Mouse (Mus musculus): Measurements from ENCODE around the gene Card11.

Gene Card11

GRCm38 (mm10) chr5:140992093-140993070 is 8.0 kb downstream of the Card11 start:
- DNase-seq (ENCODE audit: low spot score): no peak

- no peak for DNase-seq (ENCODE audit: low spot score)
These were observed 14.9 kb downstream of the Card11 start for GRCm38 (mm10) chr5:140985311-140986050.

- DNase-seq (ENCODE audit: low spot score): no peak
These were observed 19.0 kb downstream of the Card11 start for GRCm38 (mm10) chr5:140981370-140981805.

- DNase-seq (ENCODE audit: low spot score): no peak
These were observed 19.6 kb downstream of the Card11 start for GRCm38 (mm10) chr5:140980783-140981182.

GRCm38 (mm10) chr5:140980051-140980450 is 20.3 kb downstream of the Card11 start:
- DNase-seq (ENCODE audit: low spot score): no peak

GRCm38 (mm10) chr5:140962945-140963344 is 37.4 kb downstream of the Card11 start:
- DNase-seq (ENCODE audit: low spot score): peak; percentile 10

- no peak for DNase-seq (ENCODE audit: low spot score)
These were observed 39.6 kb downstream of the Card11 start for GRCm38 (mm10) chr5:140960732-140961131.

- DNase-seq (ENCODE audit: low spot score): no peak
These were observed 41.2 kb downstream of the Card11 start for GRCm38 (mm10) chr5:140959160-140959559.

- no peak for DNase-seq (ENCODE audit: low spot score)
These were observed 43.3 kb downstream of the Card11 start for GRCm38 (mm10) chr5:140957106-140957505.

- no peak for DNase-seq (ENCODE audit: low spot score)
These were observed 44.7 kb downstream of the Card11 start for GRCm38 (mm10) chr5:140955666-140956065.

GRCm38 (mm10) chr5:140951801-140952200 is 48.6 kb downstream of the Card11 start:
- no peak for DNase-seq (ENCODE audit: low spot score)

GRCm38 (mm10) chr5:140948009-140948408 is 52.4 kb downstream of the Card11 start:
- DNase-seq (ENCODE audit: low spot score): no peak

- DNase-seq (ENCODE audit: low spot score): no peak
These were observed 54.3 kb downstream of the Card11 start for GRCm38 (mm10) chr5:140946034-140946433.

GRCm38 (mm10) chr5:140944382-140945125 is 55.8 kb downstream of the Card11 start:
- DNase-seq (ENCODE audit: low spot score): no peak

- DNase-seq (ENCODE audit: low spot score): no peak
These were observed 59.4 kb downstream of the Card11 start for GRCm38 (mm10) chr5:140940923-140941491.

- DNase-seq (ENCODE audit: low spot score): no peak
These were observed 60.0 kb downstream of the Card11 start for GRCm38 (mm10) chr5:140940257-140940922.

- DNase-seq (ENCODE audit: low spot score): no peak
These were observed 63.6 kb downstream of the Card11 start for GRCm38 (mm10) chr5:140936816-140937215.

- no peak for DNase-seq (ENCODE audit: low spot score)
These were observed 64.5 kb downstream of the Card11 start for GRCm38 (mm10) chr5:140935848-140936247.

GRCm38 (mm10) chr5:140934639-140935315 is 65.6 kb downstream of the Card11 start:
- DNase-seq (ENCODE audit: low spot score): no peak

GRCm38 (mm10) chr5:140931523-140932229 is 68.7 kb downstream of the Card11 start:
- DNase-seq (ENCODE audit: low spot score): no peak
